Mouse (Mus musculus): ENCODE results near the gene Grin2c. TPM values are rescaled to one million over a fixed set of nuclear protein-coding genes. Genes with fewer than 3 reads are reported as not detected.
A peak's percentile ranks its signal among the peaks of the same experiment; 100 is the strongest.

The Grin2c gene
- polyA plus RNA-seq, 1 experiment from 2014 or later = 0.04 TPM

DNA sequence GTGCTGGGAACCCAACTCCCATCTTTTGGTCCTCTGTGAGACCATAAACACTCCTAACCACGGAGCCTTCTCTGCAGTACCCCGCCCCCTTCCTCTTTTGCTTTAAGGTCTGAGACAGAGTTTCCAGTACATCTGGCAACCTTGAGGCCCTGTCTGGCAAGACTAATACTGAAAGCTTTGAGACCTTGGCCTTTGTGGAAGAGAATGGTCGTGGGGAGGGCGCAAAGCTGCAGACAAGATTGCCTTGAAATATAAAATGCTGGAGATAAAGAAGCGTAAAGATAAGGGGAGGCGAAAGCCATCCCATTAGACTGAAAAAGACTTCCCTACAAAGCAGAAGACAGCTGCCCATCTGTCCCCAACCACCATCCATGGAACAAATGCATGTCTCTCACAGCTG lies 8.5 kb upstream of the Grin2c start:
- no peak overlapping the region for H3K4me3 ChIP-seq (ENCODE audit: low read depth, low read length)
- WGBS (ENCODE audit: insufficient replicate concordance) = 43% methylated on average over 6 of the region's 6 CpGs
- ATAC-seq (no peak), DNase-seq (no peak)
- peaks cover 33% of the 10 kb centered on the region for H3K4me1 ChIP-seq (ENCODE audit: insufficient read depth)
- H3K27ac ChIP-seq (ENCODE audit: low read depth) = no peak overlapping the region
- H3K9me3 ChIP-seq (ENCODE audit: low read length) = no peaks in the 10 kb centered on the region
- no peaks in the 10 kb centered on the region for H3K27me3 ChIP-seq (ENCODE audit: insufficient read depth, low read length)
- H3K4me2 ChIP-seq (ENCODE audit: low read depth, low read length) = no peak overlapping the region; the same call in 1 of the 2 replicates
- H3K9ac ChIP-seq (replicated peaks) = 0 out of 2 replicates have a peak overlapping the region, but pooled peaks have one; percentile 17
- TF ChIP-seq CTCF (IDR thresholded peaks at IDR 0.05; ENCODE audit: low read depth) (no peak), EP300 (IDR thresholded peaks at IDR 0.05; ENCODE audit: low read depth) (no peak)
- H3K36me3 ChIP-seq (replicated peaks; ENCODE audit: insufficient read depth, low read length) = 0 out of 2 replicates have a peak, but pooled peaks cover 3% of the 10 kb centered on the region

- Histone ChIP-seq H3K36me3 (replicated peaks; ENCODE audit: insufficient read depth, low read length) (0 out of 2 replicates have a peak, but pooled peaks cover 3% of the 10 kb centered on the region), H3K9ac (replicated peaks) (no peak overlapping the region), H3K27me3 (ENCODE audit: insufficient read depth, low read length) (no peaks in the 10 kb centered on the region), H3K9me3 (ENCODE audit: low read length) (no peaks in the 10 kb centered on the region), H3K4me3 (ENCODE audit: low read depth, low read length) (no peak overlapping the region), H3K4me1 (ENCODE audit: insufficient read depth) (peaks cover 33% of the 10 kb centered on the region), H3K4me2 (ENCODE audit: low read depth, low read length) (no peak overlapping the region), H3K27ac (ENCODE audit: low read depth) (no peak overlapping the region)
- TF ChIP-seq CTCF (IDR thresholded peaks at IDR 0.05; ENCODE audit: low read depth) (no peak), EP300 (IDR thresholded peaks at IDR 0.05; ENCODE audit: low read depth) (no peak)
- WGBS (ENCODE audit: insufficient replicate concordance) = 70% methylated on average over 6 of the region's 6 CpGs
- no peak for ATAC-seq
- no peak for DNase-seq
These were observed 7.7 kb upstream of the Grin2c start for GRCm38 (mm10) chr11:115274771-115275170.

DNA sequence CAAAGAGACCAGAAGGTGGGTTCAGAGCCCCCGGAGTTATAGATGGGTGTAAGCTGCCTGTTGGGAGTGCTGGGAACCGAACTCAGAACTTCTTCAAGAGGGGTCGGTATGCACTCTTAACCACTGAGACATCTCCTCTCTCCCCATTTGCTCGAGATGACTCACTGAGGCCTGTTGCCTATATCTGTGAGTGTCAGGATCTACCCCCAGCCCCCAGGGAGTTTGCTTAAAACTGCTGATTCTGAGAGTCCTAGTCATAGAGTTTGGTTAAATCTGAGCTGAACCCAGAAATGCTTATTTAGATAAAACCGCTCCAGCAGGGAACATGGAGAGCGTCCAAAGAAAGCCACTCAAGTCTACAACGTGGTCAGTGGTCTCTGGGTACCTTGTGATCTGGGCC lies 7.1 kb upstream of the Grin2c start:
- TF ChIP-seq CTCF (IDR thresholded peaks at IDR 0.05; ENCODE audit: low read depth) (no peak), EP300 (IDR thresholded peaks at IDR 0.05; ENCODE audit: low read depth) (no peak)
- Histone ChIP-seq H3K36me3 (replicated peaks; ENCODE audit: insufficient read depth, low read length) (peaks cover 7% of the 10 kb centered on the region), H3K4me3 (ENCODE audit: low read depth, low read length) (no peak overlapping the region), H3K27ac (ENCODE audit: low read depth) (no peak overlapping the region), H3K9ac (replicated peaks) (no peak overlapping the region), H3K27me3 (ENCODE audit: insufficient read depth, low read length) (no peaks in the 10 kb centered on the region), H3K4me2 (ENCODE audit: low read depth, low read length) (no peak overlapping the region), H3K9me3 (ENCODE audit: low read length) (no peaks in the 10 kb centered on the region), H3K4me1 (ENCODE audit: insufficient read depth) (peaks cover 33% of the 10 kb centered on the region)
- WGBS (ENCODE audit: insufficient replicate concordance) = 82% methylated on average over 7 of the region's 7 CpGs
- DNase-seq = no peak
- ATAC-seq = no peak

DNA sequence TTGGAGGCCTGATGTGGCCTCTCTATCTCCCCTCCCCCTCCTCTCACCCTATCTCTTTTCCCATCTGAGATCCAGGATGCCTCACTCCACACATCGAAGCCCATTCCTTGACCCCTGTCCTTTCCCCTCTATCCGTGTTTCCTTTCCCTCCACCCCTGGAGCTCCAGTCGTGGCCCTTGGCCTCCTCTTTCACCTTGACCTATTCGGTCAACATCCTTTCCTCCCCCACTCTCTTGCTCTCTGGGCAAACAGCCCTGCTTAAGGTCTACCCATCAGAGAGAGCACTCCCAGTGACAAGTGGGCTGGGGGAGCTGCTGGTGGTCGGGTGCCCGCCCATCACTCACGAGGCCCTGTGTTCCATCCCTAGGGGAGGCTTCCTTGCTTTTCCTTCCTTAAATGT lies 6.7 kb upstream of the Grin2c start:
- Histone ChIP-seq H3K27ac (ENCODE audit: low read depth) (no peak overlapping the region), H3K4me1 (ENCODE audit: insufficient read depth) (peaks cover 33% of the 10 kb centered on the region), H3K36me3 (replicated peaks; ENCODE audit: insufficient read depth, low read length) (peaks cover 9% of the 10 kb centered on the region), H3K27me3 (ENCODE audit: insufficient read depth, low read length) (no peaks in the 10 kb centered on the region), H3K9ac (replicated peaks) (no peak overlapping the region), H3K4me3 (ENCODE audit: low read depth, low read length) (no peak overlapping the region), H3K9me3 (ENCODE audit: low read length) (no peaks in the 10 kb centered on the region), H3K4me2 (ENCODE audit: low read depth, low read length) (no peak overlapping the region)
- DNase-seq (no peak), ATAC-seq (no peak)
- TF ChIP-seq EP300 (IDR thresholded peaks at IDR 0.05; ENCODE audit: low read depth) = no peak
- 49% methylated on average over 7 of the region's 7 CpGs for WGBS (ENCODE audit: insufficient replicate concordance)

- 61% methylated on average over 10 of the region's 10 CpGs for WGBS (ENCODE audit: insufficient replicate concordance)
- no peak for DNase-seq
- H3K9ac ChIP-seq (replicated peaks) = no peak overlapping the region
- no peak for TF ChIP-seq EP300 (IDR thresholded peaks at IDR 0.05; ENCODE audit: low read depth)
- TF ChIP-seq CTCF (IDR thresholded peaks at IDR 0.05; ENCODE audit: low read depth) = no peak
- no peaks in the 10 kb centered on the region for H3K9me3 ChIP-seq (ENCODE audit: low read length)
- no peak overlapping the region for H3K4me2 ChIP-seq (ENCODE audit: low read depth, low read length)
- H3K4me3 ChIP-seq (ENCODE audit: low read depth, low read length) = no peak overlapping the region
- peaks cover 14% of the 10 kb centered on the region for H3K36me3 ChIP-seq (replicated peaks; ENCODE audit: insufficient read depth, low read length)
- no peak overlapping the region for H3K27ac ChIP-seq (ENCODE audit: low read depth)
- no peak for ATAC-seq
- peaks cover 4% of the 10 kb centered on the region; the same call in 1 of the 2 replicates for H3K27me3 ChIP-seq (ENCODE audit: insufficient read depth, low read length)
- peaks cover 31% of the 10 kb centered on the region for H3K4me1 ChIP-seq (ENCODE audit: insufficient read depth)
These were observed 6.0 kb upstream of the Grin2c start for GRCm38 (mm10) chr11:115272894-115273498.

DNA sequence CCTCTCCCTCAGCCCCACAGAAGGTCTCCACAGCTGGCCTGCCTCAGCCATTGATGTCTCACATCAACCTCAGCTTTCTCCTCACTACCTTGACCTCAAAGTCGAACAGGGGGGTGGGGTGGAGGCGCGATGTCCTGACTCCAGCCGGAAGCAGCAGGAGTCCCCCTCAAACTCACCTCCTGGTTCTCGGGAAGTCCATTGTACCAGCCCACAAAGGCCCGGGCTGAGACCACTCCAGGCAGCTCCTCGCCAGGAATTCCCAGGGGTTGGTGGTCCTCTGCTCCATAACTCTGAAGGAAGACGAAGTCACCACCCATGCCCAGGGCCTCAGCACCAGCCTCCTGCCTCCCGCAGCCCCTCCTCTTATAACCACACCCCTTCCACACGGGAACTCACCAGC lies 4.4 kb upstream of the Grin2c start:
- Histone ChIP-seq H3K4me3 (ENCODE audit: low read depth, low read length) (no peak overlapping the region), H3K27ac (ENCODE audit: low read depth) (no peak overlapping the region), H3K36me3 (replicated peaks; ENCODE audit: insufficient read depth, low read length) (peaks cover 16% of the 10 kb centered on the region), H3K4me2 (ENCODE audit: low read depth, low read length) (no peak overlapping the region), H3K9me3 (ENCODE audit: low read length) (no peaks in the 10 kb centered on the region), H3K27me3 (ENCODE audit: insufficient read depth, low read length) (peaks cover 19% of the 10 kb centered on the region), H3K4me1 (ENCODE audit: insufficient read depth) (peaks cover 31% of the 10 kb centered on the region), H3K9ac (replicated peaks) (no peak overlapping the region)
- ATAC-seq = no peak
- DNase-seq = no peak
- 76% methylated on average over 10 of the region's 10 CpGs for WGBS (ENCODE audit: insufficient replicate concordance)
- TF ChIP-seq CTCF (IDR thresholded peaks at IDR 0.05; ENCODE audit: low read depth) = no peak
- no peak for TF ChIP-seq EP300 (IDR thresholded peaks at IDR 0.05; ENCODE audit: low read depth)

All from liver, postnatal 0 days (tissue).